Mouse (Mus musculus) heart, postnatal 0 days (tissue): ENCODE measurements at regions not wholly inside any gene's neighbourhood (a gene's known extent, or its start where the extent isn't known, plus 50 kb on each side); places are given as distances from the start of the nearest gene placed in this dataset.

Experiments used
- CTCF ChIP-seq: IDR thresholded peaks from 2 replicates; pipeline ENCODE4 v1.5.1; 2016; ENCODE audit warnings: antibody characterized with exemption, control low read depth, low read depth
- EP300 ChIP-seq: IDR thresholded peaks from 2 replicates; pipeline ENCODE4 v1.6.1; 2016; ENCODE audit warnings: antibody characterized with exemption, low read depth

GRCm38 (mm10) chr14:105663472-105663871, 233.1 kb downstream of the Spry2 start:
- TF ChIP-seq CTCF (no peak), EP300 (no peak)
